In the genomic region with DNA sequence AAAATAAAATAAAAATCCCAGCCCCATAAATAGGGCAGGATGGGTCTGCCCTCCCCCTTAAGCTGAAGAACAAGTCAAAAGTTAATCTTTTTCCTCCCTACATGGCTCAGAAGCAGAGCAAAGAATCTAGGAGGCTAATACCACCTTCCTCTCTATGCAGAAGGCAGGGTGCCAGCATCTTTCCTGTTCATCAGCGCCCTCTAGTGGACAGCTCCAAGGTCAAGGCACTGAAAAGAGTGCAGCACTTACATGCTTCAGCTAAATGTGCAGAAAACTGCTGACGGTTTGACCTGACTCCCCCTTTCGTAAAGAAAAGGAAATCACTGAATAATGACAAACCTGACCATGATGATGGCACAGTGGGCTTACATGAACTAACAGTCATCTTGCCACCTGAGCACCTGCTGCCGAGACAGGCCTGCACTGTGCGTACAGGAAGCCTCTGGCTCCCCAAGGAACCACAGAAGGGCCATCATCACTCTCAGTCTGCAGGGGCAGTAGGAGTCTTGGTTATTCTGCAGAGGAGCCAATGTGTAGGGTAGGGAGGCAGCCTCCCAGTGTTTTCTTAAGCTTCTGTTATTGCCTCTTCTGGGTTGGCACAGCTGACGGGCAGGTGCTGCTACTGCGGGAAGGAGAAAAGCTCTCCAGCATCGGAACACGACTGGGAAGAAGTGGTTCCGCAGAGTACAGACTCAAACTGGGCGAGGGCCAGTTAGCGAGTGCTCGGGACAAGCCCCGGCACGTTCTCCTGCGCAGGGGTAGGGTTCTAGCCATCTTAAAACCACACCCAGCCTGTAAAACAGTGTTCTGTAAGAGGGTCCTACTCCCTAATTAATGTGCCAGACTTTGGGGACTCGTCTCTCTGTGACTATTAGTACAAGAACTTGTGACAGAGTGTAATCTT, we compare ENCODE assay signal across 8 mouse cellular contexts.
DNase-seq lines count a peak whose midpoint lies in the region; ATAC-seq and TF ChIP-seq lines count a peak whose summit lies in the region.

No protein-coding gene starts in this region.

- peak; percentile 85 for ATAC-seq in midbrain, embryonic 13.5 days

- peak; percentile 77; the same call in 1 of the 2 replicates for TF ChIP-seq CTCF in small intestine, adult 2 months (IDR thresholded peaks at IDR 0.05; ENCODE audit: extremely low read depth, insufficient read length, insufficient replicate concordance, low read depth, low read length)

- H3K4me1 ChIP-seq in midbrain, embryonic 13.5 days (replicated peaks), result no peaks in the 10 kb centered on the region
- H3K4me1 ChIP-seq in small intestine, adult 2 months (ENCODE audit: control insufficient read depth, insufficient read depth, insufficient read length, low read length), result no peaks in the 10 kb centered on the region

- TF ChIP-seq POLR2A in small intestine, adult 2 months (IDR thresholded peaks at IDR 0.05; ENCODE audit: low read depth, low read length), result no peak

- H3K4me2 ChIP-seq in midbrain, embryonic 13.5 days (replicated peaks), result no peak overlapping the region

- 77% methylated on average over 17 of the region's 17 CpGs for WGBS in midbrain, embryonic 13.5 days
- WGBS in small intestine, adult 2 months, result 78% methylated on average over 17 of the region's 17 CpGs

- no peak overlapping the region for H3K4me3 ChIP-seq in midbrain, embryonic 13.5 days (replicated peaks)
- H3K4me3 ChIP-seq in small intestine, adult 2 months (ENCODE audit: low read depth, low read length), result no peak overlapping the region

- peak overlapping the region; percentile 68 for H3K27ac ChIP-seq in midbrain, embryonic 13.5 days
- H3K27ac ChIP-seq in small intestine, adult 2 months (ENCODE audit: insufficient read depth, low read depth, low read length), result no peak overlapping the region

- H3K9me3 ChIP-seq in midbrain, embryonic 13.5 days, result no peaks in the 10 kb centered on the region

- H3K9ac ChIP-seq in midbrain, embryonic 13.5 days (replicated peaks), result no peak overlapping the region

- H3K27me3 ChIP-seq in midbrain, embryonic 13.5 days, result no peaks in the 10 kb centered on the region
- no peaks in the 10 kb centered on the region for H3K27me3 ChIP-seq in small intestine, adult 2 months (ENCODE audit: control insufficient read depth, insufficient read depth, low read length)

- peak; percentile 45 to 59 for DNase-seq in urinary bladder, adult 18-20 months (ENCODE audit: low spot score in 2 of 2)
- no peak for DNase-seq in urinary bladder, adult 2 months (ENCODE audit: low spot score)
- peak; percentile 84 for DNase-seq in embryo, embryonic 11 days
- DNase-seq in gastrocnemius, postnatal 36 days, result peak; percentile 52 to 63
- DNase-seq in kidney, adult 18-20 months, result peak; percentile 85
- peak; percentile 80 for DNase-seq in left cerebral cortex, postnatal 4 days

- H3K36me3 ChIP-seq in midbrain, embryonic 13.5 days, result peaks cover 68% of the 10 kb centered on the region
- peaks cover 8% of the 10 kb centered on the region; the same call in 1 of the 2 replicates for H3K36me3 ChIP-seq in small intestine, adult 2 months (ENCODE audit: control insufficient read depth, insufficient read depth, low read length)

- intact Hi-C loops in gastrocnemius, postnatal 36 days (cut with DNase I), result no loop called here
- intact Hi-C loops in left cerebral cortex, postnatal 4 days (cut with DNase I), result no loop called here
